Mouse (Mus musculus) midbrain, embryonic 13.5 days (tissue): ENCODE results near the gene Phf14. TPM values are rescaled to one million over a fixed set of nuclear protein-coding genes. Genes with fewer than 3 reads are reported as not detected.

Source experiments
- ATAC-seq: fragments of 200-750 bp; cut with Nextera tagmentation; 2 replicates; pipeline ENCODE4 v1.8.0; 2017; ENCODE audit warnings: mild to moderate bottlenecking, moderate TSS enrichment, moderate library complexity
- H3K27ac ChIP-seq: fragments of 300-500 bp; sonication (generic); 2 replicates; pipeline ENCODE4 v1.5.1; 2015; ENCODE audit warnings: inconsistent platforms, mild to moderate bottlenecking, moderate library complexity
- H3K27me3 ChIP-seq: fragments of 300-500 bp; sonication (generic); 2 replicates; pipeline ENCODE4 v1.6.1; 2015; ENCODE audit warnings: mild to moderate bottlenecking, inconsistent platforms
- H3K36me3 ChIP-seq: fragments of 300-500 bp; sonication (generic); 2 replicates; pipeline ENCODE4 v1.6.1; 2015; ENCODE audit warnings: mild to moderate bottlenecking, inconsistent platforms
- H3K4me1 ChIP-seq: fragments of 300-500 bp; sonication (generic); replicated peaks from 2 replicates; pipeline ENCODE4 v1.6.1; 2015; ENCODE audit warnings: inconsistent platforms
- H3K4me2 ChIP-seq: fragments of 300-500 bp; sonication (generic); replicated peaks from 2 replicates; pipeline ENCODE4 v1.6.1; 2015; ENCODE audit warnings: moderate library complexity, mild to moderate bottlenecking, inconsistent platforms
- H3K4me3 ChIP-seq: fragments of 300-500 bp; sonication (generic); replicated peaks from 2 replicates; pipeline ENCODE4 v1.5.1; 2015; ENCODE audit warnings: mild to moderate bottlenecking, inconsistent platforms
- H3K9ac ChIP-seq: fragments of 300-500 bp; sonication (generic); replicated peaks from 2 replicates; pipeline ENCODE4 v1.6.1; 2015; ENCODE audit warnings: mild to moderate bottlenecking, inconsistent platforms
- H3K9me3 ChIP-seq: fragments of 300-500 bp; sonication (generic); 2 replicates; pipeline ENCODE4 v1.6.1; 2016; ENCODE audit warnings: mild to moderate bottlenecking, inconsistent platforms
- WGBS: fragments of 180-500 bp; shearing (Covaris S2); methylation state at CpG from one replicate; pipeline ENCODE4 v1.1.7; 2015; 5-methylcytosine and 5-hydroxymethylcytosine counted together
- polyA plus RNA-seq: library from polyadenylated mRNA; unstranded; fragments of >200 nt; fragmentation: Nextera tagmentation; extraction: Ambion mirVana; gene quantifications from 2 replicates; pipeline ENCODE4 v1.2.1, GENCODE M21; 2015

Gene Phf14
- polyA plus RNA-seq, 1 experiment from 2014 or later, result 103 TPM

DNA sequence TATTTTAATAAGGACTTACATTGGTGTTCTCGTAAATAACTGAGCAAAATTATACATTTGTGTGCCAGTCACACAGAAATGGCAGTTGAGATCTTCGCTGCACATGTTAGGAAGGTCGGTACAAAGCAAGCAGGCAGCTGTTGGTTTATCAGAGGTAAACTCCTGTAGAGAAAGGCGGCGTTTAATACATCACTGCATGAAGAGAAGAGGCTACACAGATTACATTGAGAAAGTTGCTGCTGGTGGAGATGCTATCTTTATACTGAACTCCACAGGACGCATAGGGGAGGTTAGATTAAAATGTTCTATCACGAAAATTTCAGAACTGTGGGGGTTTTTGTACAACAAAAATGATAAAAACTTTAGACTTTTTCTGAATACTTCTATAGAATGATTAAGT is 52.6 kb downstream of the Phf14 start:
- WGBS, result 88% methylated on average over 7 of the region's 7 CpGs

DNA sequence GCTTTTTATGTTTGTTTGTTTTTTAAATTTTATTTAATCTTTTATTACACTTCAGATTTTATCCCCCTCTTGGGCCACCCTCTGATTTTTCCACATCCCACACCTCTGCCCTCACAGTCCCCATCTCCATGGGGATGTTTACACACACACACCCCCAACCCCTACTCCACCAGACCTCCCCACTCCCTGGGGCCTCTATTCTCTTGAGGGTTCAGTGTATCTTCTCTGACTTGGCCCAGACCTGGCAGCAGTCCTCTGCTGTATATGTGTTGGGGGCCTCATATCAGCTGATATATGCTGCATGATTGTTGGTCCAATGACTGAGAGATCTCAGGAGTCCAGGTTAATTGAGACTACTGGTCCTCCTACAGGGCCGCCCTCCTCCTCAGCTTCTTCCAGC is 86.2 kb downstream of the Phf14 start:
- H3K4me3 ChIP-seq, result no peak overlapping the region
- H3K36me3 ChIP-seq, result peaks cover 37% of the 10 kb centered on the region
- no peaks in the 10 kb centered on the region for H3K27me3 ChIP-seq
- H3K9ac ChIP-seq, result no peak overlapping the region
- 0 out of 2 replicates have a peak, but pooled peaks have one; percentile 40 for ATAC-seq
- 95% methylated on average over 1 of the region's 1 CpGs for WGBS
- no peak overlapping the region for H3K27ac ChIP-seq
- H3K4me2 ChIP-seq, result no peak overlapping the region
- H3K9me3 ChIP-seq, result no peaks in the 10 kb centered on the region
- H3K4me1 ChIP-seq, result no peaks in the 10 kb centered on the region

More for the DNA sequence above, 52.6 kb downstream of the Phf14 start:
- no peak overlapping the region for H3K4me2 ChIP-seq
- H3K27me3 ChIP-seq, result no peaks in the 10 kb centered on the region
- H3K4me3 ChIP-seq, result no peak overlapping the region
- H3K27ac ChIP-seq, result no peak overlapping the region
- no peaks in the 10 kb centered on the region for H3K4me1 ChIP-seq
- no peak overlapping the region for H3K9ac ChIP-seq
- ATAC-seq, result no peak
- peaks cover 15% of the 10 kb centered on the region for H3K36me3 ChIP-seq
- H3K9me3 ChIP-seq, result no peaks in the 10 kb centered on the region

DNA sequence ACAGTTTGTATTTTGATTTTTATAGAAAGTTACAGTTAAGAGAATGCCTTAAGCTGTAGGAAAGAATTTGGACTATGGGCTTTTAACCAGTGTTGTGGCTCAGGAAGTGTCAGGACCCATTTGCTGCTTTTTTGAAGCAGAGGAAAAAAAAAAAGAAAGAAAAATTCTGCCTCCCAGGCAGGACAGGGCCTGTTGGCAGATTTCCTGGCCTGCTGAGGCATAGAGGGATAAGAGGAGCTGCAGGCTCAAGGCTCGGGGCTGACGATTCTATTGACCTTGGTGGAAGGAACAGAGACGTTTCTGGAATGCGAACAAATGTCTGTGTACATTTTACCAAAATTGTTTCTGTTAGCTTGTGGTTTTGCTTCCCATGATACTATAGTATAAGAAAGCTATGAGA is 91.0 kb downstream of the Phf14 start:
- Histone ChIP-seq H3K9ac (no peak overlapping the region), H3K27ac (no peak overlapping the region), H3K27me3 (no peaks in the 10 kb centered on the region), H3K36me3 (peaks cover 44% of the 10 kb centered on the region), H3K4me2 (no peak overlapping the region), H3K9me3 (no peaks in the 10 kb centered on the region), H3K4me3 (no peak overlapping the region), H3K4me1 (no peaks in the 10 kb centered on the region)
- ATAC-seq, result no peak
- 94% methylated on average over 4 of the region's 4 CpGs for WGBS

DNA sequence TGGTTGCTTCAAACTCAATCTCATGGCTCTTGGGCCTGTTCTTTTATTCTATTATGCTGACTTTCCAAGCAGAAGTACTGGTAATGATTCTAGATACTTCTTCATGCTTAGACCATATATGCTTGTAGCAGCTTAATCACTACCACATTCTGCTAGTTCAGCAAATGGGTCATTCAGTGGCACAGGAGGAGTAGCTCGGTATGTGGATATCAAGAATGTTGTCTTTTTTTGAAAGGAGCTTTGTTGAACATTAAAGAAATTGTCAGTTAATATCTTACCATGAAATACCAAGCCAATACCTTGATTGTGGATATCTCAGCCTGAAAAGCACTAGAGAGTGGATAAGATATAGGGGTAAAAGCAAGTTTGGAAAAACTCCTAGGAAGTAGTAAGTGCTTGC is 91.9 kb downstream of the Phf14 start:
- no peaks in the 10 kb centered on the region for H3K9me3 ChIP-seq
- H3K36me3 ChIP-seq, result peaks cover 38% of the 10 kb centered on the region
- H3K27ac ChIP-seq, result no peak overlapping the region
- H3K4me2 ChIP-seq, result no peak overlapping the region
- no peak overlapping the region for H3K4me3 ChIP-seq
- H3K27me3 ChIP-seq, result no peaks in the 10 kb centered on the region
- no peaks in the 10 kb centered on the region for H3K4me1 ChIP-seq
- H3K9ac ChIP-seq, result no peak overlapping the region
- no peak for ATAC-seq
- WGBS, result 87% methylated on average over 1 of the region's 1 CpGs

DNA sequence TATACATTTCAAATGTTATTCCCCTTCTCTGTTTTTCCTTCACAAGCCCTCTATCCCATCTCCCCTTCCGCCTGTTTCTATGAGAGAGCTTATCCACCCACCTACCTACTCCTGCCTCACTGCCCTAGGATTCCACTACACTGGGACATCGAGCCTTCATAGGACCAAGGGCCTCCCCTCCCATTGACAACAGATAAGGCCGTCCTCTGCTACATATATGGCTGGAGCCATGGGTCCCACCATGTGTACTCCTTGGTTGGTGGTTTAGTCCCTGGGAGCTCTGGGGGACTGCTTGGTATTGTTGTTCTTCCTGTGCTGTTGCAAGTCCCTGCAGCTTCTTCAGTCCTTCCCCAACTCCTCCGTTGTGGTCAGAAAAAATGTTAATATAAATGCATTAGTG is 97.8 kb downstream of the Phf14 start:
- no peaks in the 10 kb centered on the region for H3K4me1 ChIP-seq
- ATAC-seq, result no peak
- no peak overlapping the region for H3K4me2 ChIP-seq
- WGBS, result 90% methylated on average over 4 of the region's 4 CpGs
- no peak overlapping the region for H3K9ac ChIP-seq
- no peaks in the 10 kb centered on the region for H3K27me3 ChIP-seq
- no peaks in the 10 kb centered on the region for H3K9me3 ChIP-seq
- H3K36me3 ChIP-seq, result peaks cover 7% of the 10 kb centered on the region; the same call in 1 of the 2 replicates
- no peak overlapping the region for H3K4me3 ChIP-seq
- no peak overlapping the region for H3K27ac ChIP-seq

DNA sequence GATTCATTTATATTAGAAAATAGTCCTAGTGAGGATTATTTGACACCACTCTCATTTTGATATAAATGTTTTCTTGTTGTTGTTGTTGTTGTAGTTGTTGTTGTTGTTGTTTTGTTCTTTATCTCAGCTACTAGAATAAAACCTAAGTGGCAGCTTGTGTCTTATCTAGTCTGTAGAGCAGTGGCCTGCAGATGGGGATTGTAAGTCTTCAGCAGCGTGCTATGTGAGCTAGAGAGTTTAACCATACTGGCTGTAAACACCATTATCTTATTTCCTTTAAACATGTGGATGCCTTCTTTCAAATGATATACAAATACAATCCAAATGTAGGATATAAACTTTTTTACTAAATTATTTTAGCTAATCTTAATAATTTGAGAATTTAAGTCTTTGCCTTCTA is 98.4 kb downstream of the Phf14 start:
- no peak overlapping the region for H3K9ac ChIP-seq
- no peak overlapping the region for H3K4me2 ChIP-seq
- H3K4me3 ChIP-seq, result no peak overlapping the region
- H3K36me3 ChIP-seq, result peaks cover 7% of the 10 kb centered on the region; the same call in 1 of the 2 replicates
- WGBS, result 92% methylated on average over 1 of the region's 1 CpGs
- no peaks in the 10 kb centered on the region for H3K4me1 ChIP-seq
- H3K27ac ChIP-seq, result no peak overlapping the region
- no peak for ATAC-seq
- no peaks in the 10 kb centered on the region for H3K27me3 ChIP-seq
- no peaks in the 10 kb centered on the region for H3K9me3 ChIP-seq

DNA sequence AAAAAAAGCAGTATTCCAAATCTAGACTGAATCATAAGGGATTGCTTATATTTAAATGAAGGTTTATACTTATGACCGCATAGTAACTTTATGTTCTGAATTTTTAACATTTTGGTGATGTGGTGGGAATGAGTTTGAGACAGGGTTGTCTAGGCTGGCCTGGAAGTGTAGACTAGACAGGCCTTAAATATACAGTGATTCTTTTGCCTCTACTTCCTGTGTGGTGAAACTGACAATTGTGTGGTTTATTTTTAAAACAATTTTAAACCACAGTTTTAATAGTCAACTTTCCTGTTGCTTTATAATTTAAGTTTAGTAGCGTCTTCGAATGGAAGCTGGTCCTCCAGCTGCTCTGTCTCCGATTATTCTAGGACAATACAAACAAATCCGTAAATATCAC is 104.5 kb downstream of the Phf14 start:
- Histone ChIP-seq H3K9ac (no peak overlapping the region), H3K27ac (no peak overlapping the region), H3K4me3 (no peak overlapping the region), H3K4me2 (no peak overlapping the region), H3K27me3 (no peaks in the 10 kb centered on the region), H3K4me1 (peaks cover 4% of the 10 kb centered on the region), H3K9me3 (no peaks in the 10 kb centered on the region), H3K36me3 (peaks cover 3% of the 10 kb centered on the region; the same call in 1 of the 2 replicates)
- ATAC-seq, result no peak
- WGBS, result 96% methylated on average over 5 of the region's 5 CpGs

DNA sequence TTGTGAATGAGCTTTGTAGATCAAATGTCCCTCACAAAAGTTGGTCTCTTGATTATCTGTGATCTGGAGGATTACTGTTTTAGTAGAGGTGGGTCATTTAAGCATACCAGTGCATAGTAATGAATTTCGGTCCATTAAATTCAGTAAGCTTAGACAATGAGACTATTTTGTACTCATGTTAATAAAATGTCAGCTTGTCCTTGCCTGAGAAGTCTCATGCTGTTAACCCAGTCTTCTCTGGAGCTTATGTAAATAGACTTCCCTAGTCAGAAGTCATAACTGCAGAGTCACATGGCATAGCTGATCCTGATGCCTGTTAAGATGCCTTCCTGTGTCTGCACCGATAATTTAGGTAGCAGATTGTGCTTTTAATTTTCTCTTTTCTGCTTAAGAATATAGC is 106.4 kb downstream of the Phf14 start:
- ATAC-seq, result 0 out of 2 replicates have a peak, but pooled peaks have one; percentile 27
- Histone ChIP-seq H3K4me1 (peaks cover 4% of the 10 kb centered on the region), H3K9me3 (no peaks in the 10 kb centered on the region), H3K27ac (no peak overlapping the region), H3K9ac (no peak overlapping the region), H3K4me3 (no peak overlapping the region), H3K27me3 (no peaks in the 10 kb centered on the region), H3K4me2 (no peak overlapping the region), H3K36me3 (peaks cover 5% of the 10 kb centered on the region; the same call in 1 of the 2 replicates)
- 42% methylated on average over 2 of the region's 2 CpGs for WGBS

DNA sequence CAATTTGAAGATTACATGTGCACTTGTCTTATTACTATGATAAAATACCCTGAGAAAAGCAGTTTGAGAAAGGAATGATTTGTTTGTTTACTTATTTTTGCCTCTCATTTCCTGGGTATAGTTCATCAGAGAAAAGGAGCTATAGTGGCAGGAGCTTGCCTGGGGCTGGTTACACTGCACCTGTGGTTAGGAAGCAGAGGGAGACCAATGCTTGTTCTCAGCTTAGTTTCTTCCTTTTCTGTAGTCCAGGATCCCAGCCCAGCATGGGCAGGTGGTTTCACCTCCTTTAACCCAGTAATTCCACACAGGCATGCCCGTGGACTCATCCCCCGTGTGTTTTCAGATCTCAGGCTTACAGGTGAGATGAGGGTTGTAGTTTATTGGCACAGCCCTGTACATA is 107.1 kb downstream of the Phf14 start:
- H3K36me3 ChIP-seq, result peaks cover 5% of the 10 kb centered on the region; the same call in 1 of the 2 replicates
- peaks cover 4% of the 10 kb centered on the region for H3K4me1 ChIP-seq
- H3K4me2 ChIP-seq, result no peak overlapping the region
- no peak overlapping the region for H3K4me3 ChIP-seq
- no peak for ATAC-seq
- H3K9me3 ChIP-seq, result no peaks in the 10 kb centered on the region
- H3K27me3 ChIP-seq, result no peaks in the 10 kb centered on the region
- H3K9ac ChIP-seq, result no peak overlapping the region
- WGBS, result 91% methylated on average over 2 of the region's 2 CpGs
- no peak overlapping the region for H3K27ac ChIP-seq

DNA sequence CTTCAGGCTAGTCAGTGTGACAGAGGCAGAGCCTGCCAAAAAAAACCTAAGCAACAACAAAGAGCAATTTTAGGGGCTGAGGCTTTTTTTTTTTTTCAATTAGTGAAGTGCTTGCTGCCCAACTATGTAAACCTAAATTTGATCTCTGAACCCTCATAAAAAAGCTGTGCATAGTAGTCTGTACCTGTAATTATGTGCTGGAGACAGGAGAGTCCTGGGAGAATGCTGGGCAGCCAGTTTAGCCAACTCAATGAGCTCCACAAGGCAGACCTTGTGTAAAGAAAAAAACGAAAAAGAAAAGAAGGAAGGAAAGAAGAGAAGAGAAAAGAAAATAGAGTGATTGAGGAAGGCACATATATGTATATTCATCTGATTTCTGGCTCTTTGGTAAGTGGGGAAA is 112.1 kb downstream of the Phf14 start:
- Histone ChIP-seq H3K27ac (no peak overlapping the region), H3K9me3 (no peaks in the 10 kb centered on the region), H3K36me3 (peaks cover 20% of the 10 kb centered on the region), H3K4me1 (no peaks in the 10 kb centered on the region), H3K4me2 (no peak overlapping the region), H3K4me3 (no peak overlapping the region), H3K9ac (no peak overlapping the region), H3K27me3 (no peaks in the 10 kb centered on the region)
- 53% methylated on average over 1 of the region's 1 CpGs for WGBS
- ATAC-seq, result no peak

DNA sequence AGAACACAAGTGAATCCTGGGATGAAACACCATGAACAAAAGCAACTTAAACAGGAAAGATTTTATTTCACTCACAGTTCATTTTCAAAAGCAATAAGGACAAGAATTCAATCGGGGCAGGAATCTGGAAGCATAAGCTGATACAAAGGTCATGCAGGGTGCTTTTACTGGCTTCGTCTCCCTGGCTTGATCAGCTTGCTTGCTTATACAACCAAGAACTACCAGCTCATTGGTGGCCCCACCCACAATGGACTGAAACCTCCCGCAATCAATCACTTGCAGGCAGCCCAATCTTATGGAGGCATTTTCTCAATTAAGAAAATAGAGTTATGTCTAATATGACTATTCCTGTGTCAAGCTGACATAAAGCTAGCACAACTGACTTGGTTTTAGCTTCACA is 112.5 kb downstream of the Phf14 start:
- H3K27me3 ChIP-seq, result no peaks in the 10 kb centered on the region
- H3K9me3 ChIP-seq, result no peaks in the 10 kb centered on the region
- no peak for ATAC-seq
- no peak overlapping the region for H3K4me2 ChIP-seq
- WGBS, result 84% methylated on average over 3 of the region's 3 CpGs
- H3K4me3 ChIP-seq, result no peak overlapping the region
- H3K9ac ChIP-seq, result no peak overlapping the region
- no peaks in the 10 kb centered on the region for H3K4me1 ChIP-seq
- peaks cover 20% of the 10 kb centered on the region for H3K36me3 ChIP-seq
- no peak overlapping the region for H3K27ac ChIP-seq

DNA sequence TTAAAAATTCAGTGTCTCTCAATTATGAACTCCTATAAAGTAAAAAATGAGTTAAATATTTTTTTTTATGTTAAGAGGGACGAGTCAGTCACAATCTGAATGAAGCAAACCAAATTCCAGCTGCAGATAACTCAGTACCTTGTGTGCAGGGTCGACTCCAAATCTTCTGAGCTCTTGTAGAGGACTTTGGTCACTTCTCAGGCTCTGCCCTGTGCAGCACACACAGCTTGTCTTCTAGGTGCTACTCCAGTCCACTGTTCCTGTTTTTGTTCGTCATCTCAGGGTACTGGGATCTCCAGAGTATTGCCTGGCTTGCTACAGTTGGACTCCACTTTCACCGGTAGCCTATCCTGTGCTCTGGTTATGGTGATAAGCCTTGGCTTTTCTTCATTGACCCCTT is 113.1 kb downstream of the Phf14 start:
- Histone ChIP-seq H3K27me3 (no peaks in the 10 kb centered on the region), H3K27ac (no peak overlapping the region), H3K4me2 (no peak overlapping the region), H3K9me3 (no peaks in the 10 kb centered on the region), H3K36me3 (peaks cover 20% of the 10 kb centered on the region), H3K4me3 (no peak overlapping the region), H3K4me1 (no peaks in the 10 kb centered on the region), H3K9ac (no peak overlapping the region)
- no peak for ATAC-seq
- 94% methylated on average over 4 of the region's 4 CpGs for WGBS

DNA sequence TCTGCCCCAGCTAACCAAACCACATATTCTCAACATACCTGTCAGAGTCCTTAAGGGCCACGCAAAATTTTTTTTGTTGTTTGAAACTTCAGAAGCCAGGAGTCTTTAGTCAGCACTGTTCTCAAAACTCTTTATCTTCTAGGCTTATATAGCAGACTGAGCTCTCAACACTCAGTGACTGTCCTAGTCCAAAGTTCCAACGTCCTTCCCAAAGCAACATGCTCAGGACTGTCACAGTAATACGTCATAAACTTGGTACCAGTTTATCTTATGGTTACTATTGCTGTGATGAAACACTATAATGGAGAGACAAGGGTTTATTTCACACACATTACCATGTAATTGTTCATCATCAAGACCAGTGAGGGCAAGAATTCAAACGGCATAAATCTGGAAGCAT is 113.9 kb downstream of the Phf14 start:
- H3K27ac ChIP-seq, result no peak overlapping the region
- no peaks in the 10 kb centered on the region for H3K4me1 ChIP-seq
- H3K36me3 ChIP-seq, result peaks cover 20% of the 10 kb centered on the region
- WGBS, result 92% methylated on average over 4 of the region's 4 CpGs
- no peaks in the 10 kb centered on the region for H3K27me3 ChIP-seq
- no peaks in the 10 kb centered on the region for H3K9me3 ChIP-seq
- ATAC-seq, result no peak
- no peak overlapping the region for H3K9ac ChIP-seq
- no peak overlapping the region for H3K4me2 ChIP-seq
- H3K4me3 ChIP-seq, result no peak overlapping the region
